Mouse (Mus musculus): ENCODE data around the gene Rgs3. TPM values are rescaled to one million over a fixed set of nuclear protein-coding genes. Genes with fewer than 3 reads are reported as not detected.

Rgs3 gene
- total and polyA plus RNA-seq, 3 experiments = not detected

GRCm38 (mm10) chr4:62605856-62606541, 46.4 kb downstream of the Rgs3 start:
- H3K4me3 ChIP-seq (ENCODE audit: control insufficient read depth in 1 of 2, insufficient read depth in 1 of 2, low read depth in 2 of 2, low read length in 2 of 2) = no peak overlapping the region
- no peaks in the 10 kb centered on the region for H3K27me3 ChIP-seq (ENCODE audit: control insufficient read depth in 1 of 2, insufficient read depth in 2 of 2, low read length in 2 of 2)
- TF ChIP-seq EP300 (IDR thresholded peaks at IDR 0.05; ENCODE audit: low read depth in 1 of 2, low read length in 2 of 2) (no peak), MXI1 (IDR thresholded peaks at IDR 0.05; ENCODE audit: low read depth, low read length) (no peak), NELFE (IDR thresholded peaks at IDR 0.05; ENCODE audit: low read depth, low read length) (no peak), UBTF (IDR thresholded peaks at IDR 0.05; ENCODE audit: borderline replicate concordance, insufficient read depth, low read depth, low read length) (no peak), MAX (IDR thresholded peaks at IDR 0.05; ENCODE audit: low read length) (no peak), TAL1 (IDR thresholded peaks at IDR 0.05; ENCODE audit: low read length) (no peak)
- no peak overlapping the region for H3K27ac ChIP-seq (ENCODE audit: control insufficient read depth, low read depth, low read length)
- no peaks in the 10 kb centered on the region for H3K79me2 ChIP-seq (ENCODE audit: control insufficient read depth, insufficient read depth, low read length, poor library complexity)
- DNase-seq (ENCODE audit: low read depth, low spot score) = no peak
- H3K9me3 ChIP-seq (replicated peaks; ENCODE audit: insufficient read depth, low read length) = no peaks in the 10 kb centered on the region
- H3K4me1 ChIP-seq (ENCODE audit: control insufficient read depth in 1 of 2, insufficient read depth in 2 of 2, low read length in 2 of 2) = no peaks in the 10 kb centered on the region
- no peaks in the 10 kb centered on the region for H3K36me3 ChIP-seq (ENCODE audit: control insufficient read depth in 1 of 2, insufficient read depth in 2 of 2, low read length in 2 of 2)
- H3K9ac ChIP-seq (ENCODE audit: control insufficient read depth, low read depth, low read length, poor library complexity, severe bottlenecking) = no peak overlapping the region

- DNase-seq (ENCODE audit: low read depth, low spot score) = no peak
- no peaks in the 10 kb centered on the region for H3K36me3 ChIP-seq (ENCODE audit: control insufficient read depth in 1 of 2, insufficient read depth in 2 of 2, low read length in 2 of 2)
- no peak overlapping the region for H3K9ac ChIP-seq (ENCODE audit: control insufficient read depth, low read depth, low read length, poor library complexity, severe bottlenecking)
- no peak overlapping the region for H3K27ac ChIP-seq (ENCODE audit: control insufficient read depth, low read depth, low read length)
- TF ChIP-seq UBTF (IDR thresholded peaks at IDR 0.05; ENCODE audit: borderline replicate concordance, insufficient read depth, low read depth, low read length) (no peak), POLR2AphosphoS2 (IDR thresholded peaks at IDR 0.05; ENCODE audit: low read length) (no peak), EP300 (IDR thresholded peaks at IDR 0.05; ENCODE audit: low read depth in 1 of 2, low read length in 2 of 2) (no peak), USF1 (IDR thresholded peaks at IDR 0.05; ENCODE audit: low read depth, low read length) (no peak), BHLHE40 (IDR thresholded peaks at IDR 0.05; ENCODE audit: borderline replicate concordance, low read depth, low read length) (no peak)
- H3K27me3 ChIP-seq (ENCODE audit: control insufficient read depth in 1 of 2, insufficient read depth in 2 of 2, low read length in 2 of 2) = no peaks in the 10 kb centered on the region
- no peak overlapping the region for H3K4me3 ChIP-seq (ENCODE audit: control insufficient read depth in 1 of 2, insufficient read depth in 1 of 2, low read depth in 2 of 2, low read length in 2 of 2)
- H3K79me2 ChIP-seq (ENCODE audit: control insufficient read depth, insufficient read depth, low read length, poor library complexity) = no peaks in the 10 kb centered on the region
- H3K4me1 ChIP-seq (ENCODE audit: control insufficient read depth in 1 of 2, insufficient read depth in 2 of 2, low read length in 2 of 2) = no peaks in the 10 kb centered on the region
- H3K9me3 ChIP-seq (replicated peaks; ENCODE audit: insufficient read depth, low read length) = no peaks in the 10 kb centered on the region
Observed at GRCm38 (mm10) chr4:62606542-62606882, 46.9 kb downstream of the Rgs3 start.

DNA sequence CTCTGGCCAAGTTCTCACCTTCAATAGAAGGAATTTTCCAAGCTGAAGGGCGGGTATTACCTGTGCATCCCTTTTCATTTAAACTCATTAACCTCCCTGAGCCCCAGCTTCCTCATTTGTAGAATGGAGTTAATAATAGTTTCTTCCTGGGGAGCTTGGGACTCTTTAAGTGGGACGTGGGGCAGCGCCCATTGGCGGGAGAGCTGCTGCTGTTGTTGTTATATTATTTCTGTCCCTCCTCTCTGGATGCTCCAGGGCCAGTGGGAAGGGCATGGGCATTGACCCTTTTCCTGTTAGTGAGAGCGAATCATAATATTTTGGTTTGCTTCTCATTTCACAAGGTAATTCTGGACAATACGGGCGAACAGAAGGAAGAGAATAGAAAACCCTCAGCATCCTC, 47.3 kb downstream of the Rgs3 start:
- no peaks in the 10 kb centered on the region for H3K27me3 ChIP-seq (ENCODE audit: control insufficient read depth in 1 of 2, insufficient read depth in 2 of 2, low read length in 2 of 2)
- no peak overlapping the region for H3K4me3 ChIP-seq (ENCODE audit: control insufficient read depth in 1 of 2, insufficient read depth in 1 of 2, low read depth in 2 of 2, low read length in 2 of 2)
- H3K4me1 ChIP-seq (ENCODE audit: control insufficient read depth in 1 of 2, insufficient read depth in 2 of 2, low read length in 2 of 2) = no peaks in the 10 kb centered on the region
- no peak overlapping the region for H3K9ac ChIP-seq (ENCODE audit: control insufficient read depth, low read depth, low read length, poor library complexity, severe bottlenecking)
- H3K36me3 ChIP-seq (ENCODE audit: control insufficient read depth in 1 of 2, insufficient read depth in 2 of 2, low read length in 2 of 2) = no peaks in the 10 kb centered on the region
- no peak for TF ChIP-seq MYC (IDR thresholded peaks at IDR 0.05; ENCODE audit: low read depth, low read length)
- DNase-seq (ENCODE audit: low read depth, low spot score) = no peak
- no peak overlapping the region for H3K27ac ChIP-seq (ENCODE audit: control insufficient read depth, low read depth, low read length)
- H3K9me3 ChIP-seq (replicated peaks; ENCODE audit: insufficient read depth, low read length) = no peaks in the 10 kb centered on the region
- no peaks in the 10 kb centered on the region for H3K79me2 ChIP-seq (ENCODE audit: control insufficient read depth, insufficient read depth, low read length, poor library complexity)
